Mouse (Mus musculus) liver, embryonic 15.5 days (tissue): ENCODE results near the gene Olfr777. TPM values are rescaled to one million over a fixed set of nuclear protein-coding genes. Genes with fewer than 3 reads are reported as not detected.
"Not testable (repeated sequence)": the region's sequence is repeated elsewhere in the genome, so short reads cannot be mapped to it uniquely, and the experiment has no call there.

ENCODE experiments used
- ATAC-seq: fragments of 200-750 bp; cut with Nextera tagmentation; 2 replicates; pipeline ENCODE4 v1.8.0; 2017; ENCODE audit warnings: moderate number of reproducible peaks, mild to moderate bottlenecking, moderate library complexity; ENCODE audit not compliant: insufficient read depth
- H3K27ac ChIP-seq: fragments of 300-500 bp; sonication (generic); replicated peaks from 2 replicates; pipeline ENCODE4 v1.5.1; 2015; ENCODE audit warnings: mild to moderate bottlenecking, inconsistent platforms
- H3K27me3 ChIP-seq: fragments of 300-500 bp; sonication (generic); 2 replicates; pipeline ENCODE4 v1.6.1; 2015; ENCODE audit warnings: mild to moderate bottlenecking, inconsistent platforms
- H3K36me3 ChIP-seq: fragments of 300-500 bp; sonication (generic); replicated peaks from 2 replicates; pipeline ENCODE4 v1.6.1; 2015; ENCODE audit warnings: moderate library complexity, mild to moderate bottlenecking, inconsistent platforms
- H3K4me1 ChIP-seq: fragments of 300-500 bp; sonication (generic); replicated peaks from 2 replicates; pipeline ENCODE4 v1.6.1; 2015; ENCODE audit warnings: inconsistent platforms
- H3K4me2 ChIP-seq: fragments of 300-500 bp; sonication (generic); 2 replicates; pipeline ENCODE4 v1.6.1; 2015; ENCODE audit warnings: moderate library complexity, mild to moderate bottlenecking, inconsistent platforms
- H3K4me3 ChIP-seq: fragments of 300-500 bp; sonication (generic); replicated peaks from 2 replicates; pipeline ENCODE4 v1.5.1; 2015; ENCODE audit warnings: mild to moderate bottlenecking, inconsistent platforms
- H3K9ac ChIP-seq: fragments of 300-500 bp; sonication (generic); 2 replicates; pipeline ENCODE4 v1.6.1; 2015; ENCODE audit warnings: moderate library complexity, mild to moderate bottlenecking, inconsistent platforms
- H3K9me3 ChIP-seq: fragments of 300-500 bp; sonication (generic); replicated peaks from 2 replicates; pipeline ENCODE4 v1.6.1; 2016; ENCODE audit warnings: inconsistent platforms
- WGBS: fragments of 180-500 bp; shearing (Covaris S2); methylation state at CpG from one replicate; pipeline ENCODE4 v1.1.7; 2015; ENCODE audit warnings: mixed read lengths; ENCODE audit not compliant: insufficient replicate concordance; 5-methylcytosine and 5-hydroxymethylcytosine counted together
- polyA plus RNA-seq: library from polyadenylated mRNA; unstranded; fragments of >200 nt; fragmentation: Nextera tagmentation; extraction: Ambion mirVana; gene quantifications from 2 replicates; pipeline ENCODE4 v1.2.1, GENCODE M21; 2015

Olfr777 gene
- not detected in 2 replicates for polyA plus RNA-seq

- no peaks in the 10 kb centered on the region for H3K27me3 ChIP-seq
- WGBS = 62% methylated on average over 2 of the region's 2 CpGs
- H3K27ac ChIP-seq = no peak within 1 kb of the TSS
- no peak within 1 kb of the TSS for H3K4me3 ChIP-seq
- ATAC-seq = no peak
- H3K9me3 ChIP-seq = no peaks in the 10 kb centered on the region
- H3K36me3 ChIP-seq = no peaks in the 10 kb centered on the region
- no peak within 1 kb of the TSS for H3K4me2 ChIP-seq
- no peaks in the 10 kb centered on the region for H3K4me1 ChIP-seq
- no peak within 1 kb of the TSS for H3K9ac ChIP-seq
Measured at GRCm38 (mm10) chr10:129271081-129271535, at the start of gene Olfr777. Gene Olfr777 (minus strand): TSS chr10:129271485.

GRCm38 (mm10) chr10:129317817-129318216 is 46.5 kb upstream of the Olfr777 start, which contains the start of gene Olfr780:
Gene Olfr780 (plus strand): TSS chr10:129318117.
- Histone ChIP-seq H3K9ac (no peak within 1 kb of the TSS), H3K27ac (no peak within 1 kb of the TSS), H3K4me2 (no peak within 1 kb of the TSS), H3K9me3 (no peaks in the 10 kb centered on the region), H3K27me3 (no peaks in the 10 kb centered on the region), H3K36me3 (no peaks in the 10 kb centered on the region), H3K4me3 (no peak within 1 kb of the TSS), H3K4me1 (no peaks in the 10 kb centered on the region)
- ATAC-seq = no peak
- 57% methylated on average over 3 of the region's 3 CpGs for WGBS

DNA sequence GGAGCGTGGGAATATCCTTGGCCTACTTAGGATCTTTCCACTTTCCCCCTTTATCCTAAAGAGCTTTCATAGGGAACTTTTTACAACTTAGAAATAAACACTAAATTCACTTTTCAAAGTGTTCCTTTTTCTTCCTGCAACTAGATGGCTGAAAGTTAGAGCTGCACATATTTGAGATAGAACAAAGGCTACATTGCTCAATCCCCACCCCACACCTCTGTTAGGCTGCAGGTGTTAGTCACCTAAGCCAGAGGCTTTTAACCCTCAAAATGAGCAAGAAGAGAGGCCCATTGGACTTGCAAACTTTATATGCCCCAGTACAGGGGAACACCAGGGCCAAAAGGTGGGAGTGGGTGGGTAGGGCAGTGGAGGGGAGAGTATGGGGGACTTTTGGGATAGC is 42.2 kb upstream of the Olfr777 start:
- not testable (repeated sequence) for H3K9ac ChIP-seq, H3K9me3 ChIP-seq, H3K27me3 ChIP-seq, H3K4me1 ChIP-seq, H3K4me2 ChIP-seq, H3K4me3 ChIP-seq, H3K27ac ChIP-seq, ATAC-seq, H3K36me3 ChIP-seq
- 20% methylated on average over 1 of the region's 1 CpGs for WGBS

DNA sequence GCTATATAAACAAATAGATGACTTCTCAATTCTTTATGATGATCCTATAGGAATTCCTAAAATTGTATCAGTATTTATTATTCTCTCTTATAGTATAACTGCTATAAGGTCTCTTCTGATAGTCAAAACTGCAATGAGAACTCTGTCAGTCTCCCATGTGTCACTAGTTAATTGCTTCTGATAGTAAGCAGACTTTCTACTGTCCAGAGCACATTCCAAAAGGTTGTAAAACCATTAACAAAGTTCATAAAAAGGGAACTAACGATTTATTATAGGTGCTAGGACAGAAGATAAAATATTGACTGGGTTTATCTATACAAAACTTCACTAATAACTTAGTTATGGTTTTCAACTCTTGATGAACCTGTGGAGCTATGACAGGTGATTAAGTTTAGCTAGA is 41.7 kb upstream of the Olfr777 start:
- H3K4me1 ChIP-seq, ATAC-seq, H3K36me3 ChIP-seq: not testable (repeated sequence)

GRCm38 (mm10) chr10:129258827-129259226 is 12.5 kb downstream of the Olfr777 start, which contains the start of gene Olfr776:
Gene Olfr776 (plus strand): TSS chr10:129259127.
- no peak within 1 kb of the TSS for H3K4me2 ChIP-seq
- H3K9me3 ChIP-seq = no peaks in the 10 kb centered on the region
- no peak within 1 kb of the TSS for H3K9ac ChIP-seq
- no peak for ATAC-seq
- no peaks in the 10 kb centered on the region for H3K27me3 ChIP-seq
- H3K4me3 ChIP-seq = no peak within 1 kb of the TSS
- no peaks in the 10 kb centered on the region for H3K36me3 ChIP-seq
- H3K4me1 ChIP-seq = no peaks in the 10 kb centered on the region
- no peak within 1 kb of the TSS for H3K27ac ChIP-seq

More for the DNA sequence above, 41.7 kb upstream of the Olfr777 start:
- H3K9ac ChIP-seq, H3K27ac ChIP-seq, H3K4me2 ChIP-seq, H3K27me3 ChIP-seq, H3K4me3 ChIP-seq, H3K9me3 ChIP-seq: not testable (repeated sequence)
- WGBS = 21% methylated on average over 1 of the region's 1 CpGs

GRCm38 (mm10) chr10:129248112-129248511 is 23.2 kb downstream of the Olfr777 start, which contains the start of gene Olfr775:
Gene Olfr775 (plus strand): TSS chr10:129248412.
- no peaks in the 10 kb centered on the region for H3K27me3 ChIP-seq
- H3K36me3 ChIP-seq = no peaks in the 10 kb centered on the region
- no peak for ATAC-seq
- H3K4me2 ChIP-seq = no peak within 1 kb of the TSS
- WGBS = 48% methylated on average over 3 of the region's 3 CpGs
- no peaks in the 10 kb centered on the region for H3K9me3 ChIP-seq
- no peaks in the 10 kb centered on the region for H3K4me1 ChIP-seq
- no peak within 1 kb of the TSS for H3K4me3 ChIP-seq
- H3K27ac ChIP-seq = no peak within 1 kb of the TSS
- H3K9ac ChIP-seq = no peak within 1 kb of the TSS

DNA sequence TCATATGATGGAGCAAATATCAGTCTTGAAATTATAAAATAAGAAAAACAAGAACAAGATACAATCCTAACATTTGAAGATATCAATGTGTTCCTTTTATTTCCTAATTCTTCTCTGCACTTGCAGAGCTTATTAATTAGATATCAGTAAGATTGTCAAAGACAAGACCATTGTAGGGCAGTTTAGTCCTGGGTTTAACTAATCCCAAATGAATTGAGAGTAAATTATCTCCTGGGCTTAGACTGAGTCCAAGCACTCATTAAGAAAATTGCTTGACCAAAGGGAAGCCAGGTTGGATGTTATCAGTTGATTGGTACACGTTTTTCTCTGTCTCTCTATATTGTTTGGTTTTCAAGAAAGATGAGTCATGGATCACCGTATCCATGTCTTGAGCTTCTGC is 35.4 kb downstream of the Olfr777 start, which contains the start of gene Olfr774:
TSS of gene Olfr774 (plus strand) at position 301 of the 400 bp plus-strand sequence.
- H3K4me3 ChIP-seq = no peak within 1 kb of the TSS
- no peak for ATAC-seq
- no peaks in the 10 kb centered on the region for H3K9me3 ChIP-seq
- no peaks in the 10 kb centered on the region for H3K36me3 ChIP-seq
- no peaks in the 10 kb centered on the region for H3K27me3 ChIP-seq
- WGBS = 60% methylated on average over 2 of the region's 2 CpGs
- H3K9ac ChIP-seq = no peak within 1 kb of the TSS
- H3K4me2 ChIP-seq = no peak within 1 kb of the TSS
- no peaks in the 10 kb centered on the region for H3K4me1 ChIP-seq
- H3K27ac ChIP-seq = no peak within 1 kb of the TSS

DNA sequence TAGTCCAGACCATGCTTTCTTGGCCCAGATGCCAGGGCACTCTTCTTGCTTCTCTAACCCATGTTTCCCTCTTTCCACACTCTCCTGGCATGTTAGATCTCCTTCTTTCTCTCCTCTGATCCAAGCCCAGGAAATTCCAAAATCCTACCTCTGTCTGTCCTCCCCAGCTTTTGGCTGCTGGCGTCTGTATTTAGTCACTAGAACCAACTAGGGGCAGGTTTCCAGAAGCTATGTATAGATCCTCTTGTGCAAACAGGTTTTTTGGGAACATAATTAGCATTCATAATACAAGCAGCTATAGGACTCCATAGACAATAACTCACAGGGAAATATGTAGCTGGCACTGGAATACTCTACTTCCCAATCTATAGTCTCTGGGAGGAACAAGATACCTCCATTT is 40.5 kb downstream of the Olfr777 start:
- H3K9me3 ChIP-seq = no peaks in the 10 kb centered on the region
- H3K9ac ChIP-seq = no peak overlapping the region
- no peak overlapping the region for H3K4me3 ChIP-seq
- no peak overlapping the region for H3K4me2 ChIP-seq
- H3K36me3 ChIP-seq = no peaks in the 10 kb centered on the region
- no peaks in the 10 kb centered on the region for H3K27me3 ChIP-seq
- ATAC-seq = no peak
- H3K4me1 ChIP-seq = no peaks in the 10 kb centered on the region
- WGBS = 43% methylated on average over 1 of the region's 1 CpGs
- H3K27ac ChIP-seq = no peak overlapping the region

Other genes with a start within 250 kb of the Olfr777 start
- not detected in 2 replicates for gene Olfr764-ps1, start 231.6 kb downstream of the Olfr777 start, polyA plus RNA-seq
- gene Olfr765, start 221.5 kb downstream of the Olfr777 start, polyA plus RNA-seq = not detected in 2 replicates
- gene Olfr766-ps1, start 202.5 kb downstream of the Olfr777 start, polyA plus RNA-seq = not detected in 2 replicates
- gene Olfr767, start 188.6 kb downstream of the Olfr777 start, polyA plus RNA-seq = not detected in 2 replicates
- not detected in 2 replicates for gene Olfr768, start 172.1 kb downstream of the Olfr777 start, polyA plus RNA-seq
- gene Olfr769, start 153.6 kb downstream of the Olfr777 start, polyA plus RNA-seq = not detected in 2 replicates
- gene Olfr770, start 132.5 kb downstream of the Olfr777 start, polyA plus RNA-seq = not detected in 2 replicates
- not detected in 2 replicates for gene Olfr771, start 106.7 kb downstream of the Olfr777 start, polyA plus RNA-seq
- gene Olfr772, start 93.6 kb downstream of the Olfr777 start, polyA plus RNA-seq = not detected in 2 replicates
- not detected in 2 replicates for gene Olfr773, start 84.1 kb downstream of the Olfr777 start, polyA plus RNA-seq
- not detected in 2 replicates for gene Olfr774, start 35.3 kb downstream of the Olfr777 start, polyA plus RNA-seq
- not detected in 2 replicates for gene Olfr775, start 23.1 kb downstream of the Olfr777 start, polyA plus RNA-seq
- not detected in 2 replicates for gene Olfr776, start 12.4 kb downstream of the Olfr777 start, polyA plus RNA-seq
- gene Olfr780, start 46.6 kb upstream of the Olfr777 start, polyA plus RNA-seq = not detected in 2 replicates
- gene Olfr781, start 57.4 kb upstream of the Olfr777 start, polyA plus RNA-seq = not detected in 2 replicates
- not detected in 2 replicates for gene Olfr782, start 77.4 kb upstream of the Olfr777 start, polyA plus RNA-seq
- not detected in 2 replicates for gene Olfr784, start 112.6 kb upstream of the Olfr777 start, polyA plus RNA-seq
- not detected in 2 replicates for gene Olfr785, start 133.9 kb upstream of the Olfr777 start, polyA plus RNA-seq
- not detected in 2 replicates for gene Olfr786, start 155.8 kb upstream of the Olfr777 start, polyA plus RNA-seq
- gene Olfr787, start 190.4 kb upstream of the Olfr777 start, polyA plus RNA-seq = not detected in 2 replicates
- not detected in 2 replicates for gene Olfr788, start 199.5 kb upstream of the Olfr777 start, polyA plus RNA-seq
- not detected in 2 replicates for gene Olfr789, start 213.3 kb upstream of the Olfr777 start, polyA plus RNA-seq
- not detected in 2 replicates for gene Olfr790, start 227.0 kb upstream of the Olfr777 start, polyA plus RNA-seq